Mouse (Mus musculus) gastrocnemius, postnatal 36 days (tissue): Measurements from ENCODE around the gene Cnnm4. TPM values are rescaled to one million over a fixed set of nuclear protein-coding genes. Genes with fewer than 3 reads are reported as not detected.
A peak's percentile ranks its signal among the peaks of the same experiment; 100 is the strongest.
"Not testable (repeated sequence)": the region's sequence is repeated elsewhere in the genome, so short reads cannot be mapped to it uniquely, and the experiment has no call there.

Experiments used
- DNase-seq, 2 experiments: peaks; one replicate each; pipeline ENCODE4 v3.0.0; 2022
- intact Hi-C: fragments of 180-260 bp; cut with DNase I; formaldehyde crosslinking; loops from one replicate; pipeline ENCODE4 v1.15.1; 2025
- total RNA-seq, 2 experiments: library from RNA; stranded (reverse); gene quantifications; 2 replicates each; pipeline ENCODE4 v1.2.3; 2021

Cnnm4 gene
- total RNA-seq, 2 experiments from 2014 or later: 7.0 to 7.1 TPM

- DNase-seq, intact Hi-C loops: not testable (repeated sequence)
Observed at GRCm38 (mm10) chr1:36536783-36537182, 65.4 kb downstream of the Cnnm4 start, which contains the start of gene Ankrd23. Gene Ankrd23 (minus strand): TSS chr1:36536883.

GRCm38 (mm10) chr1:36538727-36539126 is 67.3 kb downstream of the Cnnm4 start:
- intact Hi-C loops: no loop called here
- no peak for DNase-seq

- intact Hi-C loops: no loop called here
- DNase-seq: peak; percentile 64 to 74
Observed at GRCm38 (mm10) chr1:36539186-36539585, 67.8 kb downstream of the Cnnm4 start, which contains the start of gene Gm42417. Gene Gm42417 (minus strand): TSS chr1:36539429.

DNA sequence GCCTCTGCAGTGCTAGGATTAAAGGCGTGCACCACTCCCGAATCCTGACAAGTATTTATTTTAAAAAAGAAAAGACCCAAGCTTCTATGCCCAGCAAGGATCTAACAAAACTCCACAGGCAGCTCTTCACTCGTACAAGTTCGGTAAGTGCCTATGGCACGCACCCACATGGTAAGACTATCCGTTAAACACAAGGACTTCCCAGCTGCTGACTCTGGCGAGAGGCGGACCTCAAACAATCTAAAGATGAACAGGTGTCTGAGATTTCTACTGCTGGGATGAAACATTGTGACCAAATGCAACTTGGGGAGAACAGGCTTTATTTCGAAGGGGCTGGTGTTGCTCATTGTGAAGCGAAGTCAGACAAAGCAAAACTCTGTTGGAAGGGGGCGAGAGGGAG is 68.7 kb downstream of the Cnnm4 start:
- no peak for DNase-seq
- intact Hi-C loops: no loop called here

DNA sequence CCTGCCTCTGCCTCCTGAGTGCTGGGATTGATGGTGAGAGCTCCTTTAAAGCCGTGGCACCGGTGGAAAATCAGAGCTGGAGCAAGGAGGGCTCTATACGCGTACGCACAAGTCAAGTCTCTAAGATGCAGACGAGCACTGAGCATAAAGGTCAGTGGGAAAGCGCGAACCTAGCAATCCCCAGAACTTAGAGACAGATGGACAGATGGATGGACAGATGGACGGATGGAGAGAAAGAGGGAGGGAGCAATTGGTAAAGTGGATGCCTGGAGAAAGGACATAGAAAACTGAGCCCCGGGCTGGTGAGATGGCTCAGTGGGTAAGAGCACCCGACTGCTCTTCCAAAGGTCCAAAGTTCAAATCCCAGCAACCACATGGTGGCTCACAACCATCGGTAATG is 69.4 kb downstream of the Cnnm4 start:
- DNase-seq: no peak
- intact Hi-C loops: no loop called here

- intact Hi-C loops: no loop called here
- no peak for DNase-seq
Observed at GRCm38 (mm10) chr1:36541844-36542243, 70.4 kb downstream of the Cnnm4 start.

DNA sequence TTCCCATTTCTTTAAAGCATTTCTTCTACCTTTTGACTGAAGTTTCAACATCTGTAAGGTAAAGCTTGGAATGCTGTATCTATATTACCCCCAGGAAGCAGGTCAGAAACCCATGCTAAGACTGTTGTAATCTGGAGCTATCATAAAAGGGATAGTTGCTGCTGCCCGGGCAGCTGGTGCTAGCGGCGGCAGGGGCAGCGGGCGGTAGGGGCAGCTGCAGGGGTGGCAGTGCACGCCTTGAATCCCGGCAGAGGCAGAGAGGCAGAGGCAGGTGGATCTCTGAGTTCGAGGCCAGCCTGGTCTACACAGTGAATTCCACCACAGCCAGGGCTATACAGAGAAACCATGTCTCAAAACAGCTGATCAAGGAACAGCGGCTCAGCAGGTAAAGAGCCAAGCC is 71.5 kb downstream of the Cnnm4 start:
- intact Hi-C loops: no loop called here
- no peak for DNase-seq

DNA sequence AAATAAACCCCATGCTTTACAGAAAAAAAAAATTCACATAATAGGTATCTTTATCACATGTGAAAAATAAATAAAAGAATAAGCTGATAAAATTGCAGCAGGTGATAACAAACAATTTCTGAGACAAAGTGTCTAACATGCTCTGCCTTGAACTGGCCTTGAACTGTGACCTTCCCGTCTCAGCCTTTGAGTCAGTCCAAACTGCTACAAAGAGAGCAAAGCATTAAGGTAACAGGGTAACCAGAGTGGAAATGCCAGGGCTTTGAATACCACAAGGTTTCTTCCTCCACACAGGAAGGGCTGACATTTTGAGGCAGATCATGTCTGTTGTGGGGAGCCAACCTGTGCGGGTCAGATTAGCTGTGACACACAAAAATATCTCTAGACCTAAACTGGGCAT is 74.0 kb downstream of the Cnnm4 start:
- no peak for DNase-seq
- intact Hi-C loops: no loop called here

DNA sequence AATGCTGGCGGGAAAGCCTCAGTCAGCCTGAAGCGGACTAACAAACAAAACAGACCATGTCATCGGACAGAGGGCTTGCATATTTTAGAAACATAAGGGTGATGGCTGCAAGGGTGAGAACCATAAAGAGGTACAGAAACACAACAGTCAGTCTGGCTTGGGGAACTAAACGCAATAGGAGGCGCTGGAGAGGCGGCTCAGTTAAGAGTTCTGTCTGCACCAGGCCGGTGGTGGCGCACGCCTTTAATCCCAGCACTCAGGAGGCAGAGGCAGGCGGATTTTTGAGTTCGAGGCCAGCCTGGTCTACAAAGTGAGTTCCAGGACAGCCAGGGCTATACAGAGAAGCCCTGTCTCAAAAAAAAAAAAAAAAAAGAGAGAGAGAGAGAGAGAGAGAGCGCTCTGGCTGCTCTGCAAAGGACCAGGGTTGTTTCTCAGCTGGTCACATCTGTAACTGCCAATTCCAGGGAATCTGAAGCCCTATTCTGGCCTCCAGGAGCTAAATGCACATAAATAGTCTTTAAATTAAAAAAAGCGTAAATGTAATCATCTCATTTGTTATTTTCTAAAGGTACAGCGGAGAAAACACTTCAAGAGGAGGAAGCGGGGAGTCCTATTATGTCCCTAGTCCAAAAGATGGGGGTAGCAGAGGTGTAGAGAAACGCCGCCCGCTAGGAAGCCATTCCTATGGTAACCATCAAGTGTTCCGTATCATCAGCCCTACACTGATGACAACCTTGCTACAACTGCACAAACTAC is 74.6 kb downstream of the Cnnm4 start:
- intact Hi-C loops: no loop called here
- no peak for DNase-seq

DNA sequence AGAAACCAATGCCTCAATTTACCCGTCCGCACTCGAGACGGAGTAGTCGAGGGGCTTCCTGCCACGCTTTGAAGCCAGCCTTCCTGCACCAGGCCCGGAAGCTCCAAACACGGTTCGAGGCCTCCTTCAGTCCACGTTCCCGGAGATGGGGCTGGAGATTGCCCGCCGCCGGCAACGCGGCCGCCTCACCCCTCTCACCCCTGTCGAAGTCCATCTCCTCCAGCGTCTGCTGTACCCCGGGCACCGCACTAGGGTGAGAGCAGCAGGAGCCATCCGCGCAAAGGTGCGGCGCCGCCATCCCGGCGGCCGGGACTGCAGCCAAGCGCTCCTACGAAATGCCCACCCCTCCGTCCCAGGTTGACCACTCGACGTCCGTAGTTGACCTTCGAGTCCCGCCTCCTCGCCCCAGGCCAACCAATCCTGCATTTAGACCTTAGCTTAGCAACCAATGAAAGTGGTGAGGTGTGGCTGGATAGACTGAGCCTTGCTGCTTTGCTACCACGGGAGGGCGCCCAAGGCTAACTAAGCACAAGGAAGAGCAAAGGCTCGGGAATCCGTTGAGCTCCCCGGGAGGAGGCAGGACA is 75.6 kb downstream of the Cnnm4 start, which contains the start of gene Ankrd39:
TSS of gene Ankrd39 (minus strand) at position 558 of the 584 bp plus-strand sequence.
- intact Hi-C loops: loop anchor here (1.0 kb wide), 2 partner anchors 88 to 137 kb away; no protein-coding TSS in a partner anchor

DNA sequence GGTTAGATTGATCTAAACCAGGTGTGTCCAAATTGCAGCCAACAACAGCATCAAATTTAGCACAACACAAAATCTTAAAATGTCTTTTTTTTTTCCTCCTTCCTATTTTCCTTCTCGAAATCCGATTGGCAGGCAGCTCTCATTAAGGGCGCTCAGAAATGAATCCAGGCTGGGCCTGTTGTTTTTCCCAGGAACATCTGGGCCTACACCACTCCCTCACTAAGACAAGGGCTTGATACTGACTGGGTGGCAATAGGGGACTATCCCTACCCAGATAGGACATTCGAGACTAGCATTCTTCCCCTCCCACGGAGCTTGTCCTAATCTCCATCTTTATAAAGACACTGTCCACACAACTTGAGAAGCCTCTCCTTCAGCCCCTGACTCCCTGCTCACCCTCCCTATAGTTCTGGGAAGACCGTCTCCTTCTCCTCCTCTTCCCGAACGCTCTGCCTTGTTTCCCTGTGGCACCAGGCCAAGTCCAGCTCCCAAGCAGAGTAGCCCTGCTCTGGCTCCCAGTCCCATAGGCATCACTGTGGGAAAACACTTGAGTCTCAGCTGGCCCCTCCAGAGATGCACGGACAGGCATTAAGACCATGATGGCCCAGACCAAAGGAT is 76.7 kb downstream of the Cnnm4 start:
- intact Hi-C loops: loop anchor here (1.0 kb wide), 2 partner anchors 87 to 136 kb away; no protein-coding TSS in a partner anchor
- DNase-seq: peak in 1 of 2 experiments; percentile 57

More for the DNA sequence above, 75.6 kb downstream of the Cnnm4 start, which contains the start of gene Ankrd39:
- peak; percentile 95 to 98 for DNase-seq

- no peak for DNase-seq
- intact Hi-C loops: no loop called here
Observed at GRCm38 (mm10) chr1:36548771-36549170, 77.4 kb downstream of the Cnnm4 start.

DNA sequence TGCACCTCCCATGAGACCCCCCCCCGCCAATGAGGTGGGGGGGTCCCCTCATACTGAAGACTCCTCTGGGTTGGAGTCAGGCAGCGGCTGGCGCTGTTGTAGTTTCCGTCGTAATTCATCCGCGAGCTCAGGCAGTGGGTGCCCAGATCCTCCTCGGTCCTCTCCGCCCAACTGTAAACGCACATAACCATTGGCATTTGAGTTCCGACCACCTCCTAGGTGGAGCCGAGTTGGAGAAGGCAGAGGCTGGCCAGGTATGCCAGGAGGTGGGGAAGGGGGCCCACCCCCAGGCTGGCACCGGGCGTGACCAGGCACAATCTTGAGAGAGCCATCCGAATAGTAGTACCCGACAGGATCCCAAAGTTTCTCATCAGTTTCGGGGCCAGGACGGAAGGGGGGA is 78.1 kb downstream of the Cnnm4 start:
- intact Hi-C loops: no loop called here

DNA sequence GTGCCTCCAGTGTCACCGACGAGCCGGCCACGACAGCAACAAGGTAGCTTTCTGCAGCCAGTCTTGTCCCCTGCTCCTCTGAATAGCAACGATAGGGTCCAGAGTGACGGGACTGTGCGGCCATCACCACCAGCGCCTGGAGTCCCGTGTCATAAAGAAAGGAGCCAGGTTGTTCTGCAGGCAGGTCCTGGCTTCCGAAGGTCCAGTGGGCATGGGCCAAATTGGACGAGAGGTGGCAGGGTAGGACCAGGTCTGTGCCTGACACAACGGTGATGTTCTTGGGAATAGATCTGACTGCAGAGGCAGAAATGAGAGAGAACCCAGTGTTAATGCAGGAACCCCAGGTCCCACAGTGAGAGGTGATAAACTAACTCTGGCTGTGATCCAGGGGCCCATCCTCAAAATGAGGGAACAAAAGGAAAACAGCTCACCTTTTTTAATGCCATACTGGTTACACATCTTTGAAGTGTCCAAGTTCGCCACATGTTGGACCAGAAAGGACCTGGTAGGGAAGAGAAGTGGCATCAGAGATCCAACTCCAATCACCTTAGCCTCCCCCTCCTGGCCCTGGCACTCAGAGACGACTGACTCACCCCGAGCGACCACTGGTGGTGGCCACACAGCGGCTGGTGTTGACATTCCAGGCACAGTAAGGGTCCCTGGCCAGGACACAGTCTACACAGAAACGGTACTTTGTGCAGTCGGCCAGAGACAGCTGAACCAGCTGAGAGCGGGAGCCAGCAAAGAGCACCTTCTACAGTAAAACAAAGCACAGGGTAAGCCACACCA is 78.8 kb downstream of the Cnnm4 start:
- DNase-seq: no peak
- intact Hi-C loops: no loop called here

More for the DNA sequence above, 78.1 kb downstream of the Cnnm4 start:
- DNase-seq: no peak

GRCm38 (mm10) chr1:36551904-36552303 is 80.5 kb downstream of the Cnnm4 start:
- intact Hi-C loops: no loop called here
- DNase-seq: no peak

GRCm38 (mm10) chr1:36552506-36552905 is 81.1 kb downstream of the Cnnm4 start:
- no peak for DNase-seq
- intact Hi-C loops: no loop called here

DNA sequence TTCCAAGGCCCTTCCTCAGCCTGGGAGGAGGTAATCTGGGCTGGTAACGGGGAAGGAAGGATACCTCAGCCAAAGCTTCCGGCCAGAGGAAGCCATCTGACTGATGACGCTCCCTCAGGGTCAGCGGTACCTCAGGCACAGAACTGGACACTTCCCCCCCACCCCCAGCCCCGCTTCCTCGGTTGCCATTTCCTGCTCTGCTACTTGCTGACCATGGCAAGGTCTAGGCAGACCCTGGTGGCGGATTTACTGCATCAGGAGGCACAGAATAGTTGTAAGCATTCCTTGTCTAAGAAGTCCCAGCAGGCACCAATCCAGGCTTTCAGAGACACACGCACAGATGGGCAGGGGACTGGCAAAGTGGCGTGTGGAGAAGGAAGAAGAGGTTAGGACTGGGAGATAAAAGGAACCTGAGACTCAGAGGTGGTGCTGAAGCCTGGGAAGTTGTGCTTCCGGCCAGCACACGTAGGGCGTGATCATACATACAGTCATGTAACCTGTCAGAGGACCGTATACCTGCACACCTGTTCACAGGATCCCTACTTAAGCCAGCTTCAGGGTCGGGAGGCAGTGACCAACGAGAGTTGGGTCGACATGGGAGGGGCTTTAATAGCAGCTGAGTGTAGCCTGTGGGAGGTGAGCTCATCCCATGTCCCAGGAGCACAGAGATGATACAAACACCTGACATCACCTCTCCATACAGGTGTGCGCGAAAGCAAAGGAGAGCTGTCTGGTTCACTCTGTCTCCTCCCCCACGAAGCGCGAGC is 83.4 kb downstream of the Cnnm4 start:
- DNase-seq: no peak
- intact Hi-C loops: no loop called here

DNA sequence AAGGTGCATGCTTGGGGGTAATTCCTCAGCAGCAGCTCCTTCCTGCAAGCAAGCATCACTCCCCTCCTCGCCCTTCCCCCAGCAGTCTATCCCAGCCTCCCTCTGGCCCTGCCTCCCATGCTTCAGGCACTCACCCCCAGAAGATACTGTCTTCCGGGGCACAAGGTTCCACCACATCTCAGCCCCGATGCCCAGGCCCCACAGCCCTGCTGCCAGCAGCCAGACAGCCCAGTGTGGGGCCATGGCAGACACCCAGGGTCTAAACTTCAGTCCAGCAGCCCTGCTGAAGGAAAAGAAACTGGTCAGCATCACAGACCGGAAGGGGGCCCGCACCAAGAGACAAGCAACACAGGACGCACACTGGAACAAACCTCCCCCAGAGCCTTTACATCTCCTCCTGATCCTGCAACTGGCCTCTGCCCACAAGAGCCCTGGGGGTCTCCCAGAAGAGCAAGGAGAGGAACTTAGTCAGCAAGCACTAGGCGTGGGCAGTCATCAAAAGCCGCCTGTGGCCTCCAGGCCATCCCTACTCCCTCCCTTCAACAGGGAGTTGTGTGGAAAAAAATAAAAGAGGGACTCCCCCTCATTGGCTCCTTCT is 84.5 kb downstream of the Cnnm4 start:
- intact Hi-C loops: no loop called here
- no peak for DNase-seq
